Mouse (Mus musculus) heart, postnatal 0 days (tissue): ENCODE measurements around the gene Gpd2.

ENCODE experiments used
- CTCF ChIP-seq: IDR thresholded peaks from 2 replicates; pipeline ENCODE4 v1.5.1; 2016; ENCODE audit warnings: antibody characterized with exemption, control low read depth, low read depth
- EP300 ChIP-seq: IDR thresholded peaks from 2 replicates; pipeline ENCODE4 v1.6.1; 2016; ENCODE audit warnings: antibody characterized with exemption, low read depth

GRCm38 (mm10) chr2:57283791-57284190 lies 46.4 kb downstream of the Gpd2 start:
- TF ChIP-seq CTCF (no peak), EP300 (no peak)
